Mouse (Mus musculus) hindbrain, embryonic 16.5 days (tissue): Measurements from ENCODE around the gene Fbxo17. TPM values are rescaled to one million over a fixed set of nuclear protein-coding genes. Genes with fewer than 3 reads are reported as not detected.
"Not testable (repeated sequence)": the region's sequence is repeated elsewhere in the genome, so short reads cannot be mapped to it uniquely, and the experiment has no call there.

Experiments
- ATAC-seq: fragments of 200-750 bp; cut with Nextera tagmentation; 2 replicates; pipeline ENCODE4 v1.8.0; 2017; ENCODE audit warnings: moderate TSS enrichment, moderate library complexity
- H3K27ac ChIP-seq: fragments of 300-500 bp; sonication (generic); 2 replicates; pipeline ENCODE4 v1.5.1; 2014; ENCODE audit warnings: low read depth, mild to moderate bottlenecking, control low read depth, low read length, moderate library complexity
- H3K27me3 ChIP-seq: fragments of 300-500 bp; sonication (generic); replicated peaks from 2 replicates; pipeline ENCODE4 v1.6.1; 2014; ENCODE audit warnings: low read length; ENCODE audit not compliant: control insufficient read depth, insufficient read depth
- H3K36me3 ChIP-seq: fragments of 300-500 bp; sonication (generic); 2 replicates; pipeline ENCODE4 v1.6.1; 2014; ENCODE audit warnings: mild to moderate bottlenecking, low read length, moderate library complexity, mixed read lengths; ENCODE audit not compliant: control insufficient read depth, insufficient read depth
- H3K4me1 ChIP-seq: fragments of 300-500 bp; sonication (generic); 2 replicates; pipeline ENCODE4 v1.6.1; 2014; ENCODE audit warnings: low read depth, low read length; ENCODE audit not compliant: control insufficient read depth, insufficient read depth
- H3K4me2 ChIP-seq: fragments of 300-500 bp; sonication (generic); 2 replicates; pipeline ENCODE4 v1.6.1; 2014; ENCODE audit warnings: mild to moderate bottlenecking, low read length, control low read depth, moderate library complexity
- H3K4me3 ChIP-seq: fragments of 300-500 bp; sonication (generic); 2 replicates; pipeline ENCODE4 v1.5.1; 2014; ENCODE audit warnings: mild to moderate bottlenecking, low read length, control low read depth, moderate library complexity
- H3K9ac ChIP-seq: fragments of 300-500 bp; sonication (generic); 2 replicates; pipeline ENCODE4 v1.6.1; 2014; ENCODE audit warnings: low read depth, mild to moderate bottlenecking, control low read depth, low read length, moderate library complexity
- H3K9me3 ChIP-seq: fragments of 300-500 bp; sonication (generic); 2 replicates; pipeline ENCODE4 v1.6.1; 2014; ENCODE audit warnings: mild to moderate bottlenecking, low read length, moderate library complexity; ENCODE audit not compliant: control insufficient read depth
- WGBS: fragments of 180-500 bp; shearing (Covaris S2); extraction: QIAGEN DNeasy Blood & Tissue Kit; methylation state at CpG from one replicate; pipeline ENCODE4 v1.1.7; 2014; 5-methylcytosine and 5-hydroxymethylcytosine counted together
- polyA plus RNA-seq: library from polyadenylated mRNA; unstranded; fragments of >200 nt; fragmentation: Nextera tagmentation; extraction: Ambion mirVana; gene quantifications from 2 replicates; pipeline ENCODE4 v1.2.1, GENCODE M21; 2015

Gene Fbxo17
- 4.7 and 5.4 TPM in 2 replicates for polyA plus RNA-seq

DNA sequence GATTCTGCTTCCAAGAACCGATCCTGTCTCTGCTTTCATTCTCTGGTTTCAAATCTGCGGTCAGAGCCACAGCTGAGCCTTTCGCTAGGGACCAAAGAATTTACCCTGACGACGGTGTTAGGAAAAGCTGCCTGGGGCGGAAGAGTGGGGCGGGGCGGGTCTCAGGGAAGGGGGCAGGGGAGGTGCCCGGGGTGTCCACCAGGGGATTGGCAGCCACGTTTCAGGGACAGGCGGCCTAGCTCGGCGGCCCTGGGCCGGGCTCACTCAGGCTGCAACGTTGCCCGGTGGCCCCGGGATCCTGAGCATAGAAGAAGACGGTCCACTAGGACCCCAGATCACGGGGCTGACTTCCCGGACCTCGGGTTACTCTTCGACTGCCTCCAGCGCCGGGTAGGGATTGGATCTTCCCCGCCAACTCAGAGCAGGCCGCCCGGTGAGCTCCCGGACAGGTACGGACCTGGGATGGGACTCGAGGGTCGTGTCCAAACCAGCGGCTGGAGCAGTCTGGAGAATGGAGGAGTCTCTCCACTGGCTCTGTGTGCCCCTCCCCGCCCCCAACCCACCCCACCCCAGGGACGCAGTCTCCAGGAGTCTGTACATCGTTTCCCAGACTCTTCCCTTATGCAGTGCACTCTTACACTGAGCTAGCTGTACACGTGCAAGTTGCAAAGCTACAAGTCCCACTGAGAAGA, at the start of gene Fbxo17:
Gene Fbxo17, plus strand, starts transcription at position 215 of the 692 bp plus-strand sequence.
- Histone ChIP-seq H3K9me3 (no peaks in the 10 kb centered on the region), H3K27ac (no peak within 1 kb of the TSS), H3K4me1 (peaks cover 4% of the 10 kb centered on the region; the same call in 1 of the 2 replicates), H3K9ac (peak within 1 kb of the TSS; percentile 67), H3K4me2 (peak within 1 kb of the TSS; percentile 83), H3K4me3 (peak within 1 kb of the TSS; percentile 45), H3K36me3 (no peaks in the 10 kb centered on the region), H3K27me3 (no peaks in the 10 kb centered on the region)
- peak; percentile 77 for ATAC-seq
- 2% methylated on average over 33 of the region's 36 CpGs for WGBS

DNA sequence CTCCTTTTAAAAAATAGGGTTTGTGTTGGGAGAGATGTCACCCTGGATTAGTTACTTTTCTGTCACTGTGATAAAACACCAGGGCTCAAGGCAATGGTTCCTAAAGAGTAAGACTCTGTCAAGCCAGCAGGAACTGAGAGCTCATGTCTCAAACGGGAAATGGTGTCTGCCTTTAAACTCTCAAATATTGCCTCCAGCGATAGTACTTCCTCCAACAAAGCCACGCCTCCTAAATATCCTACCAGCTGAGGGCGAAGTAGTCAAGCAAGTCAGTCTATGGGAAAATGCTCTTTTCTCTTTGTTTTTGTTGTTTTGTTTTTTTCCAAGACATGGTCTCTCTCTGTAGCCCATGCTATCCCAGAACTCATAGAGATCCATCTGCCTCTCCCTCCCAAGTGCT, 45.4 kb upstream of the Fbxo17 start:
- Histone ChIP-seq H3K9ac (no peak overlapping the region), H3K4me1 (peaks cover 1% of the 10 kb centered on the region; the same call in 1 of the 2 replicates), H3K4me3 (no peak overlapping the region), H3K9me3 (no peaks in the 10 kb centered on the region), H3K36me3 (no peaks in the 10 kb centered on the region), H3K27me3 (no peaks in the 10 kb centered on the region), H3K27ac (no peak overlapping the region), H3K4me2 (no peak overlapping the region)
- WGBS, result 87% methylated on average over 4 of the region's 4 CpGs
- ATAC-seq, result no peak

DNA sequence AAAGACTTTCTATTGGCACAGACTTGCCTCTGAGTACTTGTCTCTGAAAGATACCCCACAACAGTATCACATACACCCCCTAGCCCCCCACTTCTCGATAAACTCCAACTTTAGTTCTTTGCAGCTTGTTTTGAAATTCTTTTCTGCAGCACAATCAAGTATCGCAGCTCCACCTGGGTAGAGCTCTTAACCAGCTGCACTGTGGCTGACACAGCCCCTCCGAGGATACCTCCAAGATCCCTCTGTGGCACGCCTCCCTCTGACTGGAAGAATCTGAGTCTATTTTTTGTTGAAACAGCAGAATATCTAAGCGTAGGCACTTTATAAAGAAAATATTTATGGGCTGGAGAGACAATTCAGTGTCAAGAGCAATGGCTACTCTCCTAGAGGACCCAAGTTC, 44.3 kb upstream of the Fbxo17 start:
- WGBS, result 92% methylated on average over 5 of the region's 5 CpGs
- no peak overlapping the region for H3K27ac ChIP-seq

DNA sequence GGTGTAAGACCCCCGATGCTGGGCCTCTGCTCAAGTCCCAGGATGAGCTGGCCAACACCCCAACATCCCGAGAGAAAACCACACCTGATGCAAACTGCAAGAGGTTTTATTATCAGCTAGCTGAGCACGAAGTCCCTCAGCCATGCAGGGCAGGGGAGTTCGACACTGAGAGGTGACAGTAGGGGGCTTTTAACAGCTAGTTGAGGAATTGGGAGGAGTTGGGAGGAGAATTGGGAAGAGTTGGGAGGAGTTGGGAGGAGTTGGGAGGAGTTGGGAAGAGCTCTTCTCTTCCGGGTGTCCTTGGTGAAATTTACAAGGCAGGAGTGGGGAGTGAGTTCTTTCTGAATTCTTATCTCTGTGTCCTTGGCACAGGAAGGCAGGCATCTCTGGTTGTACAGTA, 43.8 kb upstream of the Fbxo17 start:
- not testable (repeated sequence) for H3K27ac ChIP-seq, H3K9me3 ChIP-seq, H3K4me1 ChIP-seq, H3K9ac ChIP-seq, ATAC-seq, H3K4me3 ChIP-seq, H3K4me2 ChIP-seq, H3K27me3 ChIP-seq, H3K36me3 ChIP-seq
- 71% methylated on average over 5 of the region's 5 CpGs for WGBS

More for the DNA sequence above, 44.3 kb upstream of the Fbxo17 start:
- Histone ChIP-seq H3K4me2 (no peak overlapping the region), H3K36me3 (no peaks in the 10 kb centered on the region), H3K4me3 (no peak overlapping the region), H3K9me3 (no peaks in the 10 kb centered on the region), H3K4me1 (no peaks in the 10 kb centered on the region), H3K27me3 (no peaks in the 10 kb centered on the region), H3K9ac (no peak overlapping the region)
- no peak for ATAC-seq

DNA sequence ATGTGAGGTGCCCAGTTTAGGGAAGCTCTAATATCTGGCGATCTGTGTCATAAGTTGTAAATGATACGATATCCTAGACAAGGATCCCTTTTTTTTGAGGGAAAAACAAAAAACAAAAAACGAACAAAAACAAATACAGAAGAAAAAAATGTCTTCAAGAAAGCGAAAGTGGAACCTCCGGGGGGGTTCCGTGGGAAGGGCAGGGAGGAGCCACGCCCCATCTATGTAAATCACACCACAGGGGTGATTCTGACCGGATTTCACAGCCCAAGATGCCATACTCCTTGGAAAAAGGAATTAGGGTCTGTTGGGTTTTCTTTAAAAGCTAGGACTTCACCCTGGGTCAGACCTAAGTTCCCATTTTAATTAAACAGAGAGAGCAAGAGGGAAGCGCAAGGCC, 41.6 kb upstream of the Fbxo17 start:
- no peak for ATAC-seq
- 70% methylated on average over 9 of the region's 9 CpGs for WGBS

DNA sequence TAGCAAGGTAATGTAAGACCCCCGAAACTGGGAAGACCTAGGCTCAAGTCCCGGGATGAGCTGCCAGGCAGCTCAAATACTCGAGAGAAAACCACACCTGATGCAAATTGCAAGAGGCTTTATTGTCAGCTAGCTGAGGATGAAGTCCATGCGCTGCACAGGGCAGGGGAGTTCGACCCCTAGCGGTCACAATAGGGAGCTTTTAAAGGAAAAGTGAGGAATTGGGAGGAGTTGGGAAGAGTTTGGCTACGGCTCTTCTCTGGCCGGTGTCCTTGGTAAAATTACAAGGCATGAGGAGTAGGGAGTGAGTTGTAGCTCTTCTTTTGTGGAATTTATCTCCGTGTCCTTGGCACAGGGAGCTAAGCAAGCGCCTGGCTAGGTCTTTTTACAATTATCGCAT, 40.9 kb upstream of the Fbxo17 start:
- H3K4me1 ChIP-seq, result no peaks in the 10 kb centered on the region
- H3K4me2 ChIP-seq, result no peak overlapping the region
- no peak overlapping the region for H3K4me3 ChIP-seq
- no peaks in the 10 kb centered on the region for H3K36me3 ChIP-seq
- 42% methylated on average over 11 of the region's 11 CpGs for WGBS
- H3K27ac ChIP-seq, result no peak overlapping the region
- H3K9me3 ChIP-seq, result no peaks in the 10 kb centered on the region
- H3K27me3 ChIP-seq, result no peaks in the 10 kb centered on the region
- ATAC-seq, result no peak
- H3K9ac ChIP-seq, result no peak overlapping the region

More for the DNA sequence above, 41.6 kb upstream of the Fbxo17 start:
- no peak overlapping the region for H3K9ac ChIP-seq
- no peak overlapping the region for H3K27ac ChIP-seq
- H3K4me2 ChIP-seq, result no peak overlapping the region
- no peaks in the 10 kb centered on the region for H3K4me1 ChIP-seq
- H3K36me3 ChIP-seq, result no peaks in the 10 kb centered on the region
- no peaks in the 10 kb centered on the region for H3K27me3 ChIP-seq
- no peak overlapping the region for H3K4me3 ChIP-seq
- H3K9me3 ChIP-seq, result no peaks in the 10 kb centered on the region

DNA sequence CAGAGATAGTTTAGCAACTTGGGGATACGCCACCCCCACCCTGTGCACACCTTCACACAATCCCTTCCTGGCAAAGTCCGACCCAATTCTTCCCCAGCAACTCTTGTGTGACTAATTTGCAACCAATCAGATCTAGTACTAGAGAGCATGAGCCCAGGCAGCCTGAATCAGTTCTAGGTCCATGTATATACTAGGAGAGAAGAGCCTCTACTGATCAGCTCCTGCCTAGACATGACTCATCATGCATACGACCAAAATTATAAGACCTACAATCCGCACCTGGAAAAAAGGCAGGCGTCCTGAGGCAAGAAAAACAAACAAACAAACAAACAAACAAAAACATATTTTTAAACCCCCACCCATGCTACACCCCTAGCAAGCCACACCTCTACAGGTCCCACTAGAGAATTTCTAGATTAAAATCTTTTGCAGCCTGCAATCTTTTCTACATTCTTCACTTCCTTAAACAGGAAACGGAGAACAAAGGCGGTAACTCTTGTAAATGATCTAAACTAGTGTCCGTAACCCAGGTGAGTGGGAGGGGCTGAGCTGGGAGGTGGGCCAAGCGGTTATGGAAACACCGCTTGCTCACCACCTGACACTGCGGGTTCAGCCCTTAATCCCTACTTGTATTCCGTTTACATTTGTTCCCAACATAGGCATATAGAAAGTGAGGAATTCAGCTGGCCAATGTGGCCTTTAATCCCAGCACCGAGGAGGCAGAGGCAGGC, 39.6 kb upstream of the Fbxo17 start:
- H3K4me1 ChIP-seq, result no peaks in the 10 kb centered on the region
- ATAC-seq, result no peak
- WGBS, result 88% methylated on average over 13 of the region's 13 CpGs
- no peak overlapping the region for H3K9ac ChIP-seq
- no peaks in the 10 kb centered on the region for H3K9me3 ChIP-seq
- no peaks in the 10 kb centered on the region for H3K27me3 ChIP-seq
- no peak overlapping the region for H3K4me2 ChIP-seq
- no peak overlapping the region for H3K27ac ChIP-seq
- no peak overlapping the region for H3K4me3 ChIP-seq
- no peaks in the 10 kb centered on the region for H3K36me3 ChIP-seq

DNA sequence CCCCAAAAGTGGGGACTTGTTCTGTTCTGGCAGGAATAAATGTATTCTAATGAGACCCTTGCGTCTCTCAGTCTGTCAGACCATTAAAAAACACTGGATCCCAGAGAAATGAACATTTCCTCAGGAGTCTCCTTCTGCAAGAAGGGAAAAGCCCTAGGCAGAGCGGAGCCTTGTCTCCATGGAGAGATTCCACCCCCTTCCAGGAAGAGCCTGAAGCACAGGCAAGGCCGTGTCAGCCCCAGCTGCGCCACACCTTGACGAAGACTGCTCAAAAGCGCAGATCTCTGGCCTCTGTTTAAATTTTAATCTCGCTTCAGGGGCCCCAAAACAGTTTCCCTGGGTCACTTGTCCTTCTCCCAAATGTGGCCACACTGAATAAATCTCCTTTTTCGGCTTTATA, 39.0 kb upstream of the Fbxo17 start:
- Histone ChIP-seq H3K4me1 (no peaks in the 10 kb centered on the region), H3K27ac (no peak overlapping the region), H3K4me3 (no peak overlapping the region), H3K9me3 (no peaks in the 10 kb centered on the region), H3K36me3 (no peaks in the 10 kb centered on the region), H3K9ac (no peak overlapping the region), H3K27me3 (no peaks in the 10 kb centered on the region), H3K4me2 (no peak overlapping the region)
- no peak for ATAC-seq
- WGBS, result 88% methylated on average over 8 of the region's 8 CpGs

DNA sequence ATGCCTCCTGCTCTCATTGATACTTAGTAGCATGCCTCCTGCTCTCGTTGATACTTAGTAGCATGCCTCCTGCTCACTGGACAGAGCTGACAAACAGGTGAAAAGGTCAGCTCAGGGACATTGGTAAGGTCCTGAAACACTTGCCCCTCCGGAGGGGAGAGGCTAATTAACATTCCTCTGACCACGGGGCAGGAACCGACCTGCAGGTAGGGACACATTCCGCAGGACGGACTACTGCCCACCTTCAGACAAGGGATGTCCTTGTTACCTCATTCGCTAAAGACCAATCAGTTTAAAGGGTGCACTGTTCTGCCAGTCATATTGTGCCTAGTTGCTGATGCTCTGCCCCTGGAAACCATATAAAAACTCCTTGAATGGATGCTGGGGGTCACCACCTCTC, 25.5 kb upstream of the Fbxo17 start:
- no peak overlapping the region for H3K27ac ChIP-seq
- no peak overlapping the region for H3K4me3 ChIP-seq
- WGBS, result 77% methylated on average over 7 of the region's 7 CpGs
- H3K4me2 ChIP-seq, result no peak overlapping the region
- H3K36me3 ChIP-seq, result no peaks in the 10 kb centered on the region
- H3K9me3 ChIP-seq, result no peaks in the 10 kb centered on the region
- H3K27me3 ChIP-seq, result no peaks in the 10 kb centered on the region; the same call in 1 of the 2 replicates
- no peak for ATAC-seq
- peaks cover 4% of the 10 kb centered on the region for H3K4me1 ChIP-seq
- H3K9ac ChIP-seq, result no peak overlapping the region
